Mouse (Mus musculus): ENCODE measurements at regions not wholly inside any gene's neighbourhood (a gene's known extent, or its start where the extent isn't known, plus 50 kb on each side); places are given as distances from the start of the nearest gene placed in this dataset.

DNA sequence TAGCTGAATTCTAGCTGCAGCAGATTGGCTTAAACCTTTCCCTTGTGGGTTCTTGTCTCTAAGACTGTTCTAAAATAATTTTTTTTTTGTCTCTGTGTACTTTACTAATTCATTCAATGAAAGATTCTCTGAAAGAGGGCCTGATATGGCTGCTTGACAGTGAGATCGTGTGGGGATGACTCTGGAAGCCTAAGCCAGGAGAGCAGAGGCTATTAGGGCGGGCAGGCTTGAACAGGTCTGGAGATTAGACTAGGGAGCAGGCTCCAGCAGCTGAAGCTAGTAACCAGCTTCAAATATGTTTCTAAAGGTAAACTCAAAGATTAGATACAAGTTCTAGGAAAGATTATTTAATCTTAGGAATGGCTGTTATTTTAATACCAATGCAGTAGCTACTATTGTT is 491.9 kb downstream of the Plcl1 start:
- no peak for TF ChIP-seq CTCF (IDR thresholded peaks at IDR 0.05)
- no peak for TF ChIP-seq POLR2A (IDR thresholded peaks at IDR 0.05; ENCODE audit: insufficient read depth, low read depth, low read length)
- no peak for TF ChIP-seq EP300 (IDR thresholded peaks at IDR 0.05; ENCODE audit: insufficient read depth, low read depth, low read length)
